Mouse (Mus musculus) stomach, embryonic 15.5 days (tissue): ENCODE data around the gene Sec62. TPM values are rescaled to one million over a fixed set of nuclear protein-coding genes. Genes with fewer than 3 reads are reported as not detected.
"Not testable (repeated sequence)": the region's sequence is repeated elsewhere in the genome, so short reads cannot be mapped to it uniquely, and the experiment has no call there.

ENCODE experiments used
- ATAC-seq: fragments of 200-750 bp; cut with Nextera tagmentation; 2 replicates; pipeline ENCODE4 v1.8.0; 2017; ENCODE audit warnings: low read depth, moderate number of reproducible peaks, moderate TSS enrichment; ENCODE audit not compliant: insufficient read depth, low FRiP score
- H3K27ac ChIP-seq: fragments of 300-500 bp; sonication (generic); 2 replicates; pipeline ENCODE4 v1.5.1; 2015; ENCODE audit warnings: mild to moderate bottlenecking, inconsistent platforms
- H3K27me3 ChIP-seq: fragments of 300-500 bp; sonication (generic); replicated peaks from 2 replicates; pipeline ENCODE4 v1.6.1; 2015; ENCODE audit warnings: inconsistent platforms
- H3K36me3 ChIP-seq: fragments of 300-500 bp; sonication (generic); 2 replicates; pipeline ENCODE4 v1.6.1; 2015; ENCODE audit warnings: inconsistent platforms
- H3K4me1 ChIP-seq: fragments of 300-500 bp; sonication (generic); 2 replicates; pipeline ENCODE4 v1.6.1; 2015; ENCODE audit warnings: inconsistent platforms
- H3K4me2 ChIP-seq: fragments of 300-500 bp; sonication (generic); 2 replicates; pipeline ENCODE4 v1.6.1; 2015; ENCODE audit warnings: mild to moderate bottlenecking, inconsistent platforms
- H3K4me3 ChIP-seq: fragments of 300-500 bp; sonication (generic); replicated peaks from 2 replicates; pipeline ENCODE4 v1.5.1; 2015; ENCODE audit warnings: inconsistent platforms
- H3K9ac ChIP-seq: fragments of 300-500 bp; sonication (generic); 2 replicates; pipeline ENCODE4 v1.6.1; 2015; ENCODE audit warnings: inconsistent platforms
- H3K9me3 ChIP-seq: fragments of 300-500 bp; sonication (generic); 2 replicates; pipeline ENCODE4 v1.6.1; 2016; ENCODE audit warnings: inconsistent platforms
- WGBS: fragments of 180-500 bp; shearing (Covaris S2); methylation state at CpG from one replicate; pipeline ENCODE4 v1.1.7; 2015; 5-methylcytosine and 5-hydroxymethylcytosine counted together
- polyA plus RNA-seq: library from polyadenylated mRNA; unstranded; fragments of >200 nt; fragmentation: Nextera tagmentation; extraction: Ambion mirVana; gene quantifications from 2 replicates; pipeline ENCODE4 v1.2.1, GENCODE M21; 2015

The Sec62 gene
- polyA plus RNA-seq, 1 experiment from 2014 or later: 86.7 TPM

GRCm38 (mm10) chr3:30845755-30846154, 53.1 kb downstream of the Sec62 start:
- no peak for ATAC-seq
- Histone ChIP-seq H3K9ac (no peak overlapping the region), H3K9me3 (no peaks in the 10 kb centered on the region), H3K4me2 (no peak overlapping the region), H3K36me3 (no peaks in the 10 kb centered on the region), H3K27me3 (no peaks in the 10 kb centered on the region), H3K4me3 (no peak overlapping the region), H3K4me1 (no peaks in the 10 kb centered on the region), H3K27ac (no peak overlapping the region)
- 88% methylated on average over 2 of the region's 2 CpGs for WGBS

GRCm38 (mm10) chr3:30847413-30847812, 54.7 kb downstream of the Sec62 start:
- H3K4me1 ChIP-seq: no peaks in the 10 kb centered on the region
- 60% methylated on average over 1 of the region's 1 CpGs for WGBS
- no peaks in the 10 kb centered on the region for H3K36me3 ChIP-seq
- H3K27ac ChIP-seq: no peak overlapping the region
- no peaks in the 10 kb centered on the region for H3K27me3 ChIP-seq
- H3K9me3 ChIP-seq: no peaks in the 10 kb centered on the region
- no peak overlapping the region for H3K9ac ChIP-seq
- H3K4me2 ChIP-seq: no peak overlapping the region
- no peak for ATAC-seq
- H3K4me3 ChIP-seq: no peak overlapping the region

GRCm38 (mm10) chr3:30851422-30851821, 58.7 kb downstream of the Sec62 start:
- no peaks in the 10 kb centered on the region for H3K27me3 ChIP-seq
- 63% methylated on average over 5 of the region's 6 CpGs for WGBS
- H3K4me2 ChIP-seq: no peak overlapping the region
- 0 out of 2 replicates have a peak, but pooled peaks cover 3% of the 10 kb centered on the region for H3K4me1 ChIP-seq
- H3K4me3 ChIP-seq: no peak overlapping the region
- H3K36me3 ChIP-seq: no peaks in the 10 kb centered on the region
- no peaks in the 10 kb centered on the region for H3K9me3 ChIP-seq
- no peak overlapping the region for H3K9ac ChIP-seq
- ATAC-seq: no peak
- H3K27ac ChIP-seq: no peak overlapping the region

GRCm38 (mm10) chr3:30853596-30853995, 60.9 kb downstream of the Sec62 start:
- Histone ChIP-seq H3K4me1 (0 out of 2 replicates have a peak, but pooled peaks cover 3% of the 10 kb centered on the region), H3K9me3 (no peaks in the 10 kb centered on the region), H3K27ac (no peak overlapping the region), H3K36me3 (no peaks in the 10 kb centered on the region), H3K4me2 (no peak overlapping the region), H3K27me3 (no peaks in the 10 kb centered on the region), H3K9ac (no peak overlapping the region), H3K4me3 (no peak overlapping the region)
- no peak for ATAC-seq
- WGBS: 80% methylated on average over 5 of the region's 5 CpGs

GRCm38 (mm10) chr3:30855604-30856458, 63.2 kb downstream of the Sec62 start, which contains the start of gene Gpr160:
Gpr160 (plus strand) TSS chr3:30855950.
- Histone ChIP-seq H3K9ac (peak within 1 kb of the TSS; percentile 49; the same call in 1 of the 2 replicates), H3K9me3 (no peaks in the 10 kb centered on the region), H3K27ac (peak within 1 kb of the TSS; percentile 54; the same call in 1 of the 2 replicates), H3K27me3 (no peaks in the 10 kb centered on the region), H3K4me2 (peak within 1 kb of the TSS; percentile 96), H3K4me1 (0 out of 2 replicates have a peak, but pooled peaks cover 3% of the 10 kb centered on the region), H3K36me3 (no peaks in the 10 kb centered on the region), H3K4me3 (peak within 1 kb of the TSS; percentile 61)
- ATAC-seq: peak; percentile 93
- WGBS: under 1% methylated on average over 74 of the region's 75 CpGs

GRCm38 (mm10) chr3:30859599-30859998, 66.9 kb downstream of the Sec62 start:
- not testable (repeated sequence) for H3K27me3 ChIP-seq, ATAC-seq, H3K4me3 ChIP-seq, H3K36me3 ChIP-seq, H3K9me3 ChIP-seq, H3K4me1 ChIP-seq, H3K9ac ChIP-seq, H3K27ac ChIP-seq, H3K4me2 ChIP-seq
- 92% methylated on average over 8 of the region's 8 CpGs for WGBS

- H3K4me3 ChIP-seq: no peak overlapping the region
- H3K9ac ChIP-seq: no peak overlapping the region
- 0 out of 2 replicates have a peak, but pooled peaks cover 3% of the 10 kb centered on the region for H3K4me1 ChIP-seq
- ATAC-seq: no peak
- H3K27me3 ChIP-seq: no peaks in the 10 kb centered on the region
- H3K4me2 ChIP-seq: no peak overlapping the region
- 74% methylated on average over 4 of the region's 4 CpGs for WGBS
- H3K36me3 ChIP-seq: no peaks in the 10 kb centered on the region
- H3K27ac ChIP-seq: no peak overlapping the region
- H3K9me3 ChIP-seq: no peaks in the 10 kb centered on the region
These were observed 68.0 kb downstream of the Sec62 start for GRCm38 (mm10) chr3:30860705-30861104.

- Histone ChIP-seq H3K9ac (no peak overlapping the region), H3K27ac (no peak overlapping the region), H3K9me3 (no peaks in the 10 kb centered on the region), H3K4me1 (no peaks in the 10 kb centered on the region), H3K4me3 (no peak overlapping the region), H3K4me2 (no peak overlapping the region), H3K27me3 (no peaks in the 10 kb centered on the region), H3K36me3 (no peaks in the 10 kb centered on the region)
- ATAC-seq: no peak
- 68% methylated on average over 5 of the region's 5 CpGs for WGBS
These were observed 71.2 kb downstream of the Sec62 start for GRCm38 (mm10) chr3:30863712-30864435.

GRCm38 (mm10) chr3:30864640-30865039, 72.0 kb downstream of the Sec62 start:
- no peak overlapping the region for H3K4me2 ChIP-seq
- WGBS: 82% methylated on average over 1 of the region's 1 CpGs
- no peaks in the 10 kb centered on the region for H3K27me3 ChIP-seq
- no peak for ATAC-seq
- H3K9ac ChIP-seq: no peak overlapping the region
- no peaks in the 10 kb centered on the region for H3K9me3 ChIP-seq
- no peak overlapping the region for H3K4me3 ChIP-seq
- no peak overlapping the region for H3K27ac ChIP-seq
- H3K36me3 ChIP-seq: no peaks in the 10 kb centered on the region
- H3K4me1 ChIP-seq: no peaks in the 10 kb centered on the region

- Histone ChIP-seq H3K27ac (no peak overlapping the region), H3K9me3 (no peaks in the 10 kb centered on the region), H3K9ac (no peak overlapping the region), H3K4me2 (no peak overlapping the region), H3K4me1 (no peaks in the 10 kb centered on the region), H3K4me3 (no peak overlapping the region), H3K27me3 (no peaks in the 10 kb centered on the region), H3K36me3 (no peaks in the 10 kb centered on the region)
- no peak for ATAC-seq
- 68% methylated on average over 5 of the region's 5 CpGs for WGBS
These were observed 75.5 kb downstream of the Sec62 start for GRCm38 (mm10) chr3:30868176-30868575.

GRCm38 (mm10) chr3:30868625-30869024, 76.0 kb downstream of the Sec62 start:
- H3K9ac ChIP-seq: no peak overlapping the region
- no peak for ATAC-seq
- no peak overlapping the region for H3K4me2 ChIP-seq
- no peak overlapping the region for H3K27ac ChIP-seq
- no peaks in the 10 kb centered on the region for H3K9me3 ChIP-seq
- no peaks in the 10 kb centered on the region for H3K36me3 ChIP-seq
- H3K4me3 ChIP-seq: no peak overlapping the region
- H3K27me3 ChIP-seq: no peaks in the 10 kb centered on the region
- WGBS: 75% methylated on average over 5 of the region's 5 CpGs
- no peaks in the 10 kb centered on the region for H3K4me1 ChIP-seq

GRCm38 (mm10) chr3:30869995-30870394, 77.3 kb downstream of the Sec62 start:
- no peak overlapping the region for H3K27ac ChIP-seq
- H3K9me3 ChIP-seq: no peaks in the 10 kb centered on the region
- 91% methylated on average over 1 of the region's 1 CpGs for WGBS
- no peaks in the 10 kb centered on the region for H3K4me1 ChIP-seq
- H3K4me2 ChIP-seq: no peak overlapping the region
- H3K9ac ChIP-seq: no peak overlapping the region
- no peak for ATAC-seq
- no peaks in the 10 kb centered on the region for H3K36me3 ChIP-seq
- H3K27me3 ChIP-seq: no peaks in the 10 kb centered on the region
- H3K4me3 ChIP-seq: no peak overlapping the region
